In the genomic region with DNA sequence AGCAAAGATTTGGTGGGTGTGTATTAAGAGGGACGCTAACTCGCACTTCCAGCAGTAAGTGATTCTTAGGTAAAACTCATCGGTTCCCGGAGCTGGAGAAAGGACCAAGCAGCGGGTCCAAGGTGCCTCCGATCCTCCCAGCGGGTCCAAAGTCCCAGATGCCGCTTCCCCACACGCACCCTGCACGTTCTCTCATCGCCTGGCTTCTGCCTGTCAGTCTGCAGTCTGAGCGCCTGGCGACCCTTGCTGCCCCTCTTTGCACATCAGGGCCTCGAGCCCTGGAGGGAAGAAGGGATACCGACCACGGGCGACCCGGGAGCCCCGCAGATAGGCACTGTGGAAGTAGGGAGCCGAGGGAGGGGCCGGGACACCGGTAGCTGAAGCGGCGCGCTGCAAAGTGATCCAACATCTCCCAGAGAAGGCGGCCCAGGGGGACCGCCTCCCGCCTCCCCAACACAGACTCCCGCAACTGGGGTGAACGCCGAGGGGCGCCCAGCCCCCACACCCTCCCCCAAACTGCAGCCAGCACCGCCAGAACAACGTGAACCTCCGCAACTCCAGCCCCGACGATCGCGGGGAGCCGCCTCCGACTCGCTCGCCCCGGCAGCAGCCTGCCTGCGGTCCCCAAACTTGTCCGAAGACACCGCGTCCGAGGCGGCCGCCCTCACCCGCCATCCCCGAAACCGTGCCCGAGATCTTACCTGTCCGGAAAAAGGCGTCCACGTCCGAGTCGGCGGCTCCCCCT, we compare ENCODE assay signal across 8 mouse cellular contexts. TPM values are rescaled to one million over a fixed set of nuclear protein-coding genes. Genes with fewer than 3 reads are reported as not detected.
DNase-seq lines count a peak whose midpoint lies in the region; ATAC-seq and TF ChIP-seq lines count a peak whose summit lies in the region.

No protein-coding gene starts in this region.

- 0 out of 2 replicates have a peak, but pooled peaks cover 8% of the 10 kb centered on the region for H3K4me1 ChIP-seq in intestine, embryonic 16.5 days (ENCODE audit: control insufficient read depth, insufficient read depth, low read length)
- H3K4me1 ChIP-seq in liver, adult 2 months (ENCODE audit: control insufficient read depth, insufficient read depth, low read length), result no peaks in the 10 kb centered on the region
- peaks cover 11% of the 10 kb centered on the region; the same call in 1 of the 2 replicates for H3K4me1 ChIP-seq in neural tube, embryonic 11.5 days (ENCODE audit: control insufficient read depth, insufficient read depth, low read length)

- peak; percentile 15 to 29 for DNase-seq in lung, adult 18-20 months
- DNase-seq in lung, postnatal 25 days (ENCODE audit: low spot score), result no peak
- peak; percentile 37 to 47 for DNase-seq in cerebellum, postnatal 10 days
- DNase-seq in gastrocnemius, postnatal 25 days, result peak; percentile 28
- DNase-seq in liver, adult 2 months (ENCODE audit: extremely low read depth, low read depth, low spot score), result no peak
- peak; percentile 64 for DNase-seq in neural tube, embryonic 11.5 days (ENCODE audit: low spot score)

- peak overlapping the region; percentile 87 for H3K4me3 ChIP-seq in intestine, embryonic 16.5 days (ENCODE audit: low read length)
- peak overlapping the region; percentile 72 for H3K4me3 ChIP-seq in liver, adult 2 months (ENCODE audit: insufficient read depth, low read depth, low read length)
- H3K4me3 ChIP-seq in neural tube, embryonic 11.5 days (ENCODE audit: low read depth, low read length), result peak overlapping the region; percentile 96

- peak; percentile 41 for ATAC-seq in intestine, embryonic 16.5 days
- ATAC-seq in neural tube, embryonic 11.5 days (ENCODE audit: insufficient read depth, low FRiP score, low TSS enrichment), result no peak; the same call in 1 of the 2 replicates
- ATAC-seq in monocyte, adult 5-6 weeks (replicated peaks; ENCODE audit: insufficient number of reproducible peaks, low FRiP score, low TSS enrichment, poor library complexity, severe bottlenecking), result no peak

- no peak for TF ChIP-seq POLR2A in liver, adult 2 months (IDR thresholded peaks at IDR 0.05; ENCODE audit: extremely low read depth, insufficient read depth, low read length)

- peak overlapping the region; percentile 82 for H3K27ac ChIP-seq in intestine, embryonic 16.5 days (ENCODE audit: low read length)
- H3K27ac ChIP-seq in liver, adult 2 months (replicated peaks; ENCODE audit: insufficient read depth, low read depth, low read length), result no peak overlapping the region
- H3K27ac ChIP-seq in neural tube, embryonic 11.5 days (ENCODE audit: low read depth, low read length), result peak overlapping the region; percentile 97

- no peaks in the 10 kb centered on the region for H3K79me2 ChIP-seq in liver, adult 2 months (ENCODE audit: control insufficient read depth, insufficient read depth, low read length)

- H3K9me3 ChIP-seq in intestine, embryonic 16.5 days (ENCODE audit: control insufficient read depth, low read length), result no peaks in the 10 kb centered on the region
- H3K9me3 ChIP-seq in neural tube, embryonic 11.5 days (ENCODE audit: control insufficient read depth, low read length), result no peaks in the 10 kb centered on the region

- H3K9ac ChIP-seq in intestine, embryonic 16.5 days (ENCODE audit: low read depth, low read length), result peak overlapping the region; percentile 91
- H3K9ac ChIP-seq in liver, adult 2 months (ENCODE audit: low read depth, low read length), result peak overlapping the region; percentile 48
- peak overlapping the region; percentile 99 for H3K9ac ChIP-seq in neural tube, embryonic 11.5 days (ENCODE audit: low read length)

- under 1% methylated on average over 50 of the region's 61 CpGs for WGBS in intestine, embryonic 16.5 days
- WGBS in liver, adult 2 months, result 1% methylated on average over 59 of the region's 61 CpGs
- under 1% methylated on average over 61 of the region's 61 CpGs for WGBS in neural tube, embryonic 11.5 days

- no peak for TF ChIP-seq CTCF in liver, adult 2 months (IDR thresholded peaks at IDR 0.05; ENCODE audit: low read depth, low read length)

- H3K36me3 ChIP-seq in intestine, embryonic 16.5 days (ENCODE audit: control insufficient read depth, insufficient read depth, low read length), result no peaks in the 10 kb centered on the region
- H3K36me3 ChIP-seq in liver, adult 2 months (ENCODE audit: control insufficient read depth, insufficient read depth, low read length), result no peaks in the 10 kb centered on the region
- H3K36me3 ChIP-seq in neural tube, embryonic 11.5 days (ENCODE audit: control insufficient read depth, insufficient read depth, low read length), result no peaks in the 10 kb centered on the region

- H3K27me3 ChIP-seq in intestine, embryonic 16.5 days (replicated peaks; ENCODE audit: control insufficient read depth, insufficient read depth, low read length), result no peaks in the 10 kb centered on the region
- H3K27me3 ChIP-seq in liver, adult 2 months (ENCODE audit: control insufficient read depth, insufficient read depth, low read length), result peaks cover 9% of the 10 kb centered on the region; the same call in 1 of the 2 replicates
- H3K27me3 ChIP-seq in neural tube, embryonic 11.5 days (ENCODE audit: control insufficient read depth, insufficient read depth, low read length), result no peaks in the 10 kb centered on the region

- H3K4me2 ChIP-seq in intestine, embryonic 16.5 days (ENCODE audit: low read depth, low read length), result peak overlapping the region; percentile 95
- peak overlapping the region; percentile 70 for H3K4me2 ChIP-seq in neural tube, embryonic 11.5 days (ENCODE audit: low read depth)

RNA-seq across cellular contexts. Expression of a gene that starts 0.8 kb away (rescaled TPM):
- total RNA-seq in gastrocnemius, postnatal 25 days (2021), result 10 to 100 TPM; 19.1 to 26.3 TPM
- 10.4 and 11.1 TPM in 2 replicates for polyA plus RNA-seq in intestine, embryonic 16.5 days (2015; fragmentation: Nextera tagmentation; extraction: Ambion mirVana)
- 25.2 and 34.8 TPM in 2 replicates for total RNA-seq in liver, adult 2 months (2014; rRNA removed)
- 14.0 and 15.4 TPM in 2 replicates for polyA plus RNA-seq in liver, adult 2 months (2012; rRNA removed)
- polyA plus RNA-seq in neural tube, embryonic 11.5 days (2014; fragmentation: Nextera tagmentation; extraction: Ambion mirVana), result 17.3 and 17.6 TPM in 2 replicates
- 1.7 to 10.2 TPM (median 1.8 TPM) in 3 replicates for total RNA-seq in monocyte, adult 5-6 weeks (2017)

Comparison
In these comparisons a context has a peak if more than half of its experiments do, and no peak if none do; other contexts are left out.
1. DNase-seq: peak in lung, adult 18-20 months (2 of 2), cerebellum, postnatal 10 days (2 of 2), gastrocnemius, postnatal 25 days (single experiment) and neural tube, embryonic 11.5 days (single experiment); none in lung, postnatal 25 days (single experiment) and liver, adult 2 months (single experiment).
2. H3K9ac ChIP-seq: peak in every context shown above with its lines; median percentile 99 in neural tube, embryonic 11.5 days; 91 in intestine, embryonic 16.5 days; 48 in liver, adult 2 months.
3. Peak in every context shown above with its lines, with median percentiles within 50 percentile points of each other: H3K4me3 ChIP-seq.